Mouse (Mus musculus) forebrain, embryonic 16.5 days (tissue): Measurements from ENCODE around the gene Rnaseh2a. TPM values are rescaled to one million over a fixed set of nuclear protein-coding genes. Genes with fewer than 3 reads are reported as not detected.

Experiments used
- ATAC-seq: fragments of 200-750 bp; cut with Nextera tagmentation; 2 replicates; pipeline ENCODE4 v1.8.0; 2017; ENCODE audit warnings: mild to moderate bottlenecking, moderate library complexity
- H3K27ac ChIP-seq: fragments of 300-500 bp; sonication (generic); 2 replicates; pipeline ENCODE4 v1.5.1; 2014; ENCODE audit warnings: low read length, control low read depth
- H3K27me3 ChIP-seq: fragments of 300-500 bp; sonication (generic); replicated peaks from 2 replicates; pipeline ENCODE4 v1.6.1; 2014; ENCODE audit warnings: low read length; ENCODE audit not compliant: control insufficient read depth, insufficient read depth
- H3K36me3 ChIP-seq: fragments of 300-500 bp; sonication (generic); 2 replicates; pipeline ENCODE4 v1.6.1; 2014; ENCODE audit not compliant: control insufficient read depth, insufficient read depth
- H3K4me1 ChIP-seq: fragments of 300-500 bp; sonication (generic); replicated peaks from 2 replicates; pipeline ENCODE4 v1.6.1; 2014; ENCODE audit warnings: low read length; ENCODE audit not compliant: control insufficient read depth, insufficient read depth
- H3K4me2 ChIP-seq: fragments of 300-500 bp; sonication (generic); 2 replicates; pipeline ENCODE4 v1.6.1; 2014; ENCODE audit warnings: mild to moderate bottlenecking, low read length, control low read depth
- H3K4me3 ChIP-seq: fragments of 300-500 bp; sonication (generic); replicated peaks from 2 replicates; pipeline ENCODE4 v1.5.1; 2014; ENCODE audit warnings: mild to moderate bottlenecking, low read length, control low read depth
- H3K9ac ChIP-seq: fragments of 300-500 bp; sonication (generic); replicated peaks from 2 replicates; pipeline ENCODE4 v1.6.1; 2014; ENCODE audit warnings: low read depth, low read length, control low read depth
- H3K9me3 ChIP-seq: fragments of 300-500 bp; sonication (generic); 2 replicates; pipeline ENCODE4 v1.6.1; 2016; ENCODE audit warnings: low read length; ENCODE audit not compliant: control insufficient read depth
- WGBS: fragments of 180-500 bp; shearing (Covaris S2); extraction: QIAGEN DNeasy Blood & Tissue Kit; methylation state at CpG from one replicate; pipeline ENCODE4 v1.1.7; 2014; 5-methylcytosine and 5-hydroxymethylcytosine counted together
- polyA plus RNA-seq: library from polyadenylated mRNA; unstranded; fragments of >200 nt; fragmentation: Nextera tagmentation; extraction: Ambion mirVana; gene quantifications from 2 replicates; pipeline ENCODE4 v1.2.1, GENCODE M21; 2015

Rnaseh2a gene
- polyA plus RNA-seq, 1 experiment from 2014 or later: 85.8 TPM

GRCm38 (mm10) chr8:84986379-84986945 lies 16.9 kb upstream of the Rnaseh2a start:
- no peak; the same call in 1 of the 2 replicates for ATAC-seq
- Histone ChIP-seq H3K27me3 (peaks cover 10% of the 10 kb centered on the region; the same call in 1 of the 2 replicates), H3K27ac (peak overlapping the region; percentile 75), H3K36me3 (no peaks in the 10 kb centered on the region), H3K4me3 (peak overlapping the region; percentile 51), H3K9ac (peak overlapping the region; percentile 62; the same call in 1 of the 2 replicates), H3K9me3 (no peaks in the 10 kb centered on the region), H3K4me1 (peaks cover 33% of the 10 kb centered on the region), H3K4me2 (peak overlapping the region; percentile 95)
- 31% methylated on average over 8 of the region's 8 CpGs for WGBS

GRCm38 (mm10) chr8:84985684-84986378 lies 16.3 kb upstream of the Rnaseh2a start:
- no peaks in the 10 kb centered on the region for H3K36me3 ChIP-seq
- H3K27me3 ChIP-seq: peaks cover 10% of the 10 kb centered on the region; the same call in 1 of the 2 replicates
- no peaks in the 10 kb centered on the region for H3K9me3 ChIP-seq
- peak overlapping the region; percentile 51 for H3K4me3 ChIP-seq
- under 1% methylated on average over 53 of the region's 53 CpGs for WGBS
- ATAC-seq: peak; percentile 70
- H3K27ac ChIP-seq: peak overlapping the region; percentile 75
- peak overlapping the region; percentile 62 for H3K9ac ChIP-seq
- H3K4me1 ChIP-seq: peaks cover 36% of the 10 kb centered on the region
- H3K4me2 ChIP-seq: peak overlapping the region; percentile 95

DNA sequence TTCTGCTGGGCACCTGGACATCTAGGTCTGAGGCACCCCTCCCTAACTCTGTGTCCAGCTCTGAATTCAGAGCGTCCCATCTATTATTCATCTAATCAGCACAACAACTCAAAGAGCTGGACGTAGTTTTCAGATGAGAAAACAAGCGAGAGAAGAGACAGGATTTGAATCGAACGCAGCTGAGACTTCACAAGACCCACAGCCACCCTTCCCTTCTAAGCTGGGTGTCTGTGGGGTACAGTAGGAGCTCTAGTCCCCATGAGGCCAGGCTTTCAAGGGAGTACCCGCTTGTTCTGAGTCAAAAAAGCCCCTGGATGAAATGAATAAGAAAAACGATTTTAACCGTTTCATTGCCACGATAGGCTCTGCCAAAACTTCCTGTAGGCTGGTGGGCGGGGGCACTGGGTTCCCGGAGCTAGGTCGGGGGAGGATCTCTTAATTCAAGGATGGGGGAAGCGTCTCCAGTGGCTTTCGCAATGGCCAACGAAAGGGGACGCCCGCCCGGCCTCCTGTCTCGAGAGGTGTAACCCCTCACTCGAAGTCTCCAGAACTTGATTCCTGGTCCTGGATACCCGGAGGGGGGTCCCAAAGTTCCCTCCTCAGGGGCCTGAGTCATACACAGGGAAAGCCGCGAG lies 15.6 kb upstream of the Rnaseh2a start:
- Histone ChIP-seq H3K4me3 (peak overlapping the region; percentile 51), H3K9ac (peak overlapping the region; percentile 62), H3K9me3 (no peaks in the 10 kb centered on the region), H3K4me1 (peaks cover 37% of the 10 kb centered on the region), H3K36me3 (no peaks in the 10 kb centered on the region), H3K4me2 (peak overlapping the region; percentile 95), H3K27me3 (peaks cover 12% of the 10 kb centered on the region; the same call in 1 of the 2 replicates), H3K27ac (peak overlapping the region; percentile 75)
- ATAC-seq: no peak
- WGBS: 2% methylated on average over 23 of the region's 23 CpGs

DNA sequence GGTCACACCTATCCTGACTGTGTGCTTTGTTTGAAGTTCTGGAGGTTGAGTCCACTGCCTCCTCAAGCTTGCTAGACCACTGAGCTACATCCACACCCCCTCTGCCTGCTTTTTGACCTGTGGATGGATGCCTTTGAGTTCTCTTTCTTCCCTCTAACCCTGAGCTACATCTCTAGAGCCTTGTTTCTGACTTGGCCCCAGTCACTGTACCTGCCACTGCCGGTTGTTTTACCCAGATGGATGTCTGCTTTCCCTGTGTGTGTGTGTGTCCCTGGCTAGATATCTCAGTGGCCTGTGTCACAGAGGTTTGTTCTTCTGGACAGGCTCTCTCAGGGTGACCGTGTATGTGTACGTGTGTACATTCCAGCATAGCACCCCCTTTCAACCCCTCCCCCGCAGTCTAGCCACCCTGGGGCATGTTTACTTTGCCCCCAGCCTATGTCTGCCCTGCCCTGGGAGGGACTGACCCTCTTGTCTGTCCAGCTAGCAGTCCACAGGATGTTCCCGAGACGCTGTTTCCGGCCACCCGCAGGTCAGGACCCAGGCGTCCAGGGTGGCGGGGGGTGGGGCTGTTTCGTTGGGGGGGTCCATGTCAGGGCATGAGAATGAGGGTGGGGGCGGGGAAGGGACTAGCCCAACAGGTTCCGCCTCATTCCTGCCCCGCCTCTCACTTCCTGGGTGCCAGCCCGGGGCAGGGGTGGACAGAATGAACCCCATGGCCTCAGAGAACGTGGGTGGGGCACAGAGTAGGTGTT lies 14.9 kb upstream of the Rnaseh2a start:
- peaks cover 41% of the 10 kb centered on the region for H3K4me1 ChIP-seq

DNA sequence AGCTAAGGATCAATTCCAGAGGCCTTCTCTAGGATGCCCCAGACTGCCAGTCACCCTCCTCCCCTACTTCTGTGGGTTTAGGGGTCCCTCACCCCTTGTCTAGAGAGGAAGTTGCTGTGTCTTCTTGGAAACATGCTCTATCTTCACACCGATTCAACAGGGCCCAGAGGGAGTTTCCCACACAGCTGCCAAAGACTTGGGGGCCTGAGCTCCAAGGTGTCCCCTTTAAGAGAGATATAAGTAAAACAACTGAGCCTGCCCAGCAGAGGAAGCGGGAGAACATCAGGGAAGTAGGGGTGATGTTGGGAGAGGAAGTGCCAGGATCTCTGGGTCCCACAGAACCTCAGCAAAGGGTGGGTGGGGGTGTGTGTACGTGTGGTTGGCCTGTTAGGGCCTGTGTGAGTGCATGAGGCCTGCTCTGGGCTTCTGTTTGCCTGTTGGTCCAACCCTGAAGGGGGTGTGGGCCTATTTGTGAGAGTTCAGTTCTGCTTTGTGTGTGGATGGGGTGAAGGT lies 13.0 kb upstream of the Rnaseh2a start:
- no peak overlapping the region for H3K4me2 ChIP-seq
- H3K36me3 ChIP-seq: no peaks in the 10 kb centered on the region
- H3K27me3 ChIP-seq: peaks cover 18% of the 10 kb centered on the region; the same call in 1 of the 2 replicates
- H3K27ac ChIP-seq: no peak overlapping the region
- ATAC-seq: no peak
- H3K9ac ChIP-seq: no peak overlapping the region
- H3K9me3 ChIP-seq: no peaks in the 10 kb centered on the region
- peaks cover 56% of the 10 kb centered on the region for H3K4me1 ChIP-seq
- no peak overlapping the region for H3K4me3 ChIP-seq
- 73% methylated on average over 3 of the region's 3 CpGs for WGBS

More for the DNA sequence above, 14.9 kb upstream of the Rnaseh2a start:
- Histone ChIP-seq H3K27me3 (peaks cover 12% of the 10 kb centered on the region; the same call in 1 of the 2 replicates), H3K4me2 (peak overlapping the region; percentile 95), H3K9ac (peak overlapping the region; percentile 62; the same call in 1 of the 2 replicates), H3K27ac (0 out of 2 replicates have a peak overlapping the region, but pooled peaks have one; percentile 12), H3K9me3 (no peaks in the 10 kb centered on the region), H3K36me3 (no peaks in the 10 kb centered on the region), H3K4me3 (no peak overlapping the region; the same call in 1 of the 2 replicates)
- ATAC-seq: no peak
- 18% methylated on average over 16 of the region's 16 CpGs for WGBS

DNA sequence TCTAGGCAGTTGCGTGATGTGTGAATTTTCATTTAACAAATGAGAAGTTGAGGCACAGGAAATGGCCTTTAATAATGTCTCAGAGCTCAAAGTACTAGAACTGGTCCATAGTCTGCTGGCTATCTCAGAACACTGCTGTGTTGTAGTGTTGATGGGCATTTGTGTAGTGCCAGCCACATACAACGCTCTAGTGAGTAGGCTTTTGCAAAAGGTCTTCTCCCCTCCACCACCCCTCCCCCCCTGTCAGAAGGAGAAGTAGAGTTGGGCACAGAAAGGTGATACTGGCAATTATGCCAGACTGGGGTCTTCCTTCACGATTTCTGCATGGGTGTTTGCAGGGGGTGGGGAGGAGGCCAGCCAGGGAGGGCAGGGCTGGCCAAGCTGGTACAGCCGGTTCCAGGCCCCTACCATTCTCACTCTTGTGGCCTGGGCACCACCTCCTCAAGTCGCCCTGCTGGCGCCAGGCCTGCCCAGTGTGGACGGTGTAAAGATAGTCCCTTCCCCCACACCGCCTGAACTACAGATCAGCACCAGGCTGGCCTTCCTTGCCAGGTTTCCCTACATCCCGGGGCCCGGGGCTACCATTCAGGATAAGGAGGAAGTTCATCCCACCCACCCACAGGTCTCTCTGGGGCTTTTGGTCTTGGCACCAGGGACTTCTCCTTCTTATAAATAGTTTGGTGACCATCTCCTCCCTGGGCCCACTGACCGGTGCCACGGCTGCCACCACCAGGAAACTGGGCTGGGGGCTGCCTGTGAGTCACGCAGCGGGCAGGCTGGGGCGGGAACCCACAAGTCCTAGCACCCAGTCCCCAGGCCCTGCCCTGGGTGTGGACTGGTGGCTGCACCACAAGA lies 12.3 kb upstream of the Rnaseh2a start:
- no peaks in the 10 kb centered on the region for H3K36me3 ChIP-seq
- peaks cover 63% of the 10 kb centered on the region for H3K4me1 ChIP-seq
- no peaks in the 10 kb centered on the region for H3K9me3 ChIP-seq
- no peak overlapping the region for H3K27ac ChIP-seq
- no peak overlapping the region for H3K4me3 ChIP-seq
- no peak overlapping the region for H3K9ac ChIP-seq
- H3K4me2 ChIP-seq: no peak overlapping the region
- no peak for ATAC-seq
- peaks cover 23% of the 10 kb centered on the region for H3K27me3 ChIP-seq
- WGBS: 78% methylated on average over 15 of the region's 15 CpGs

DNA sequence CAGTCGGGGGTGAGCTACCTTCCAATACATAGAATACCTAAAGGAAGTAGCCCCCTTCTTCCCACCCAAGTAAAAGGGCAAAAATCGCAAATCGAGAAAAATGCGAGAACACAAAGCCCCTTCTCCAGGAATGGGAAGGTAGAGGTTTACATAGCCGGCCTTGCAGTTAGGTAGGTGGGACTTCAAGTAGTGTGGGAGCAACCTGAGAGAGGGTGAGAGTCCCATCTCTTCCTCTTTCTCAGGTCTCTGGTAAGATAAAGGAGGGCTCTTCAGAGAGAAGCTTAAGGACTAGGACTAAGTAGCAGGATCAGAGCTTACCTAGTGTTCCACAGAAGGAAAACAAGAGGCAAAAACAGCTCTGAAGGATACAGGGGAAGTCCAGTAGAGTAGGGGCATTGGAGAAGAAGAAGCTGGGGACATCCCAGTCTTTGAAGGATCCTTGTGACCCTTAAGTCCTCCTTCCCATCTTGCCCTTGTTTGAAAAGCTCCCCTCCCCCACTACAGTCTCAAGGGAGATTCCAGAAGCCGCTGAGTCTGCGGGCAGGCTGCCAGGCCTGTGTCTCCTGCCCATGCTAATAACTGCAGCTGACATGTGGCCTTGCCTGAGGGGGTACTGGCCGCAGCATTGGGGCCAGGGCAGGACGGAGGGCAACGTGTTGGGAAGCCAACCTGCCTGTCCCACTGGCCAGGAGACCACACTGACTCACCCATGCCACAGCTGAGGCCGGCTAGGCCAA lies 11.2 kb upstream of the Rnaseh2a start:
- H3K9ac ChIP-seq: no peak overlapping the region; the same call in 1 of the 2 replicates
- WGBS: 34% methylated on average over 11 of the region's 11 CpGs
- no peak for ATAC-seq
- H3K27ac ChIP-seq: no peak overlapping the region
- H3K4me2 ChIP-seq: no peak overlapping the region; the same call in 1 of the 2 replicates
- peaks cover 20% of the 10 kb centered on the region for H3K27me3 ChIP-seq
- H3K4me3 ChIP-seq: no peak overlapping the region; the same call in 1 of the 2 replicates
- no peaks in the 10 kb centered on the region for H3K36me3 ChIP-seq
- no peaks in the 10 kb centered on the region for H3K9me3 ChIP-seq
- H3K4me1 ChIP-seq: peaks cover 65% of the 10 kb centered on the region
